Mouse (Mus musculus): ENCODE measurements around the gene Slc15a4.

The Slc15a4 gene

GRCm38 (mm10) chr5:127632167-127633145 is at the start of gene Slc15a4, which contains the start of gene Glt1d1:
Slc15a4 (minus strand) TSS chr5:127632897.
Glt1d1 (plus strand) TSS chr5:127632262.
- peak; percentile 75 for DNase-seq (ENCODE audit: extremely low spot score, low spot score)

GRCm38 (mm10) chr5:127678501-127678900 is 45.8 kb upstream of the Slc15a4 start:
- no peak for DNase-seq (ENCODE audit: extremely low spot score, low spot score)

- DNase-seq (ENCODE audit: extremely low spot score, low spot score): no peak
Observed at GRCm38 (mm10) chr5:127677561-127677960, 44.9 kb upstream of the Slc15a4 start.

GRCm38 (mm10) chr5:127673913-127674312 is 41.2 kb upstream of the Slc15a4 start:
- DNase-seq (ENCODE audit: extremely low spot score, low spot score): no peak

- DNase-seq (ENCODE audit: extremely low spot score, low spot score): no peak
Observed at GRCm38 (mm10) chr5:127660979-127661378, 28.3 kb upstream of the Slc15a4 start.

GRCm38 (mm10) chr5:127660267-127660666 is 27.6 kb upstream of the Slc15a4 start:
- DNase-seq (ENCODE audit: extremely low spot score, low spot score): no peak

- DNase-seq (ENCODE audit: extremely low spot score, low spot score): no peak
Observed at GRCm38 (mm10) chr5:127659312-127659711, 26.6 kb upstream of the Slc15a4 start.

- no peak for DNase-seq (ENCODE audit: extremely low spot score, low spot score)
Observed at GRCm38 (mm10) chr5:127658257-127658656, 25.6 kb upstream of the Slc15a4 start.

GRCm38 (mm10) chr5:127649077-127649476 is 16.4 kb upstream of the Slc15a4 start:
- peak; percentile 18 for DNase-seq (ENCODE audit: extremely low spot score, low spot score)

GRCm38 (mm10) chr5:127648046-127648445 is 15.3 kb upstream of the Slc15a4 start:
- peak; percentile 28 for DNase-seq (ENCODE audit: extremely low spot score, low spot score)

GRCm38 (mm10) chr5:127641185-127641958 is 8.7 kb upstream of the Slc15a4 start:
- no peak for DNase-seq (ENCODE audit: extremely low spot score, low spot score)

GRCm38 (mm10) chr5:127640359-127640758 is 7.7 kb upstream of the Slc15a4 start:
- no peak for DNase-seq (ENCODE audit: extremely low spot score, low spot score)

- no peak for DNase-seq (ENCODE audit: extremely low spot score, low spot score)
Observed at GRCm38 (mm10) chr5:127639635-127640034, 6.9 kb upstream of the Slc15a4 start.

GRCm38 (mm10) chr5:127639067-127639605 is 6.4 kb upstream of the Slc15a4 start:
- DNase-seq (ENCODE audit: extremely low spot score, low spot score): no peak

GRCm38 (mm10) chr5:127638177-127638576 is 5.5 kb upstream of the Slc15a4 start:
- no peak for DNase-seq (ENCODE audit: extremely low spot score, low spot score)

GRCm38 (mm10) chr5:127637622-127638021 is 4.9 kb upstream of the Slc15a4 start:
- DNase-seq (ENCODE audit: extremely low spot score, low spot score): no peak

- DNase-seq (ENCODE audit: extremely low spot score, low spot score): no peak
Observed at GRCm38 (mm10) chr5:127633666-127634065, 969 bp upstream of the Slc15a4 start.

- no peak for DNase-seq (ENCODE audit: extremely low spot score, low spot score)
Observed at GRCm38 (mm10) chr5:127633188-127633587, 491 bp upstream of the Slc15a4 start.

- DNase-seq (ENCODE audit: extremely low spot score, low spot score): no peak
Observed at GRCm38 (mm10) chr5:127631671-127632070, 1.0 kb downstream of the Slc15a4 start.

- DNase-seq (ENCODE audit: extremely low spot score, low spot score): no peak
Observed at GRCm38 (mm10) chr5:127627242-127627641, 5.5 kb downstream of the Slc15a4 start.

- no peak for DNase-seq (ENCODE audit: extremely low spot score, low spot score)
Observed at GRCm38 (mm10) chr5:127624427-127625213, 8.1 kb downstream of the Slc15a4 start.

All from neural tube, embryonic 10.5 days (tissue).